Mouse (Mus musculus) CH12.LX (cell line): Measurements from ENCODE around the gene Med8. TPM values are rescaled to one million over a fixed set of nuclear protein-coding genes. Genes with fewer than 3 reads are reported as not detected.
A peak's percentile ranks its signal among the peaks of the same experiment; 100 is the strongest.

Experiments
- DNase-seq: peaks from one replicate; pipeline ENCODE4 v3.0.0-alpha.2; 2013; ENCODE audit errors: extremely low read depth
- H3K27ac ChIP-seq: 2 replicates; pipeline ENCODE4 v1.5.1; 2012; ENCODE audit warnings: low read depth, mild to moderate bottlenecking, control low read depth, moderate library complexity; ENCODE audit not compliant: insufficient read depth
- H3K27me3 ChIP-seq: replicated peaks from 2 replicates; pipeline ENCODE3; 2012; ENCODE audit warnings: inconsistent platforms
- H3K36me3 ChIP-seq, 2 experiments: replicated peaks in 1 of 2; 2 replicates each; pipeline versions ENCODE3 to v1.6.1; 2012; ENCODE audit warnings: inconsistent platforms in 1 of 2, low read length in 1 of 2, mild to moderate bottlenecking in 1 of 2, mixed read lengths in 1 of 2, moderate library complexity in 1 of 2; ENCODE audit not compliant: control insufficient read depth in 1 of 2, insufficient read depth in 1 of 2
- H3K4me1 ChIP-seq, 2 experiments: 2 replicates each; pipeline ENCODE4 v1.6.1; 2012; ENCODE audit warnings: inconsistent platforms in 1 of 2, moderate library complexity in 1 of 2; ENCODE audit not compliant: insufficient read depth in 2 of 2, control insufficient read depth in 1 of 2
- H3K4me2 ChIP-seq: 2 replicates; pipeline ENCODE4 v1.6.1; 2012; ENCODE audit warnings: low read depth, mild to moderate bottlenecking, control low read depth; ENCODE audit not compliant: poor library complexity, insufficient read depth, severe bottlenecking
- H3K4me3 ChIP-seq, 3 experiments: fragments of 150-350 bp in 1 of 3; sonication (generic) in 1 of 3; replicated peaks in 1 of 3; 2 replicates each; pipeline versions ENCODE3 to v1.5.1; 2011 to 2012; ENCODE audit warnings: low read depth in 2 of 3, low read length in 2 of 3, mild to moderate bottlenecking in 2 of 3, moderate library complexity in 2 of 3, control low read depth in 1 of 3, improper control_type of control experiment in 1 of 3, inconsistent platforms in 1 of 3, mixed read lengths in 1 of 3; ENCODE audit not compliant: poor library complexity in 1 of 3
- H3K79me2 ChIP-seq: replicated peaks from 2 replicates; pipeline ENCODE4 v1.6.1; 2012; ENCODE audit warnings: mild to moderate bottlenecking, moderate library complexity; ENCODE audit not compliant: control insufficient read depth, poor library complexity, insufficient read depth, severe bottlenecking; ENCODE audit errors: extremely low read depth
- H3K9ac ChIP-seq: 2 replicates; pipeline ENCODE4 v1.6.1; 2012; ENCODE audit warnings: low read depth, mild to moderate bottlenecking, control low read depth, moderate library complexity; ENCODE audit not compliant: insufficient read depth
- H3K9me3 ChIP-seq: replicated peaks from 2 replicates; pipeline ENCODE3; 2012; ENCODE audit warnings: low read length, inconsistent platforms, mixed read lengths
- CTCF ChIP-seq, 2 experiments: IDR thresholded peaks in 1 of 2; conservative IDR thresholded peaks in 1 of 2; 2 replicates each; pipeline ENCODE4 v1.5.1; 2011 to 2012; ENCODE audit warnings: low read depth in 2 of 2, low read length in 2 of 2, improper control_type of control experiment in 1 of 2, inconsistent platforms in 1 of 2, mild to moderate bottlenecking in 1 of 2, moderate library complexity in 1 of 2
- ETS1 ChIP-seq: conservative IDR thresholded peaks from 2 replicates; pipeline ENCODE4 v1.6.1; 2012; ENCODE audit warnings: low read depth, mild to moderate bottlenecking, inconsistent platforms, low read length, improper control_type of control experiment, moderate library complexity
- HCFC1 ChIP-seq: IDR thresholded peaks from 2 replicates; pipeline ENCODE4 v1.6.1; 2012; ENCODE audit warnings: low read depth, mild to moderate bottlenecking, inconsistent platforms, low read length, improper control_type of control experiment
- MAX ChIP-seq: IDR thresholded peaks from 2 replicates; pipeline ENCODE4 v1.6.1; 2011; ENCODE audit warnings: low read length, improper control_type of control experiment
- MEF2A ChIP-seq: IDR thresholded peaks from 2 replicates; pipeline ENCODE4 v1.6.1; 2014; ENCODE audit warnings: low read depth, mild to moderate bottlenecking, inconsistent platforms, low read length, improper control_type of control experiment, borderline replicate concordance
- POLR2AphosphoS2 ChIP-seq: IDR thresholded peaks from 2 replicates; pipeline ENCODE4 v1.6.1; 2011; ENCODE audit warnings: low read depth, low read length, improper control_type of control experiment
- RAD21 ChIP-seq: IDR thresholded peaks from 2 replicates; pipeline ENCODE4 v1.6.1; 2011; ENCODE audit warnings: low read depth, mild to moderate bottlenecking, low read length, improper control_type of control experiment, moderate library complexity
- SMC3 ChIP-seq: IDR thresholded peaks from 2 replicates; pipeline ENCODE4 v1.6.1; 2011; ENCODE audit warnings: low read depth, low read length, improper control_type of control experiment
- TBP ChIP-seq: conservative IDR thresholded peaks from 2 replicates; pipeline ENCODE4 v1.6.1; 2011; ENCODE audit warnings: low read depth, low read length, improper control_type of control experiment
- ZC3H11A ChIP-seq: IDR thresholded peaks from 2 replicates; pipeline ENCODE4 v1.6.1; 2012; ENCODE audit warnings: low read depth, mild to moderate bottlenecking, inconsistent platforms, low read length, improper control_type of control experiment
- ZKSCAN1 ChIP-seq: IDR thresholded peaks from 2 replicates; pipeline ENCODE4 v1.6.1; 2012; ENCODE audit warnings: low read depth, inconsistent platforms, low read length, improper control_type of control experiment, borderline replicate concordance
- ZMIZ1 ChIP-seq: IDR thresholded peaks from 2 replicates; pipeline ENCODE4 v1.6.1; 2012; ENCODE audit warnings: low read depth, mild to moderate bottlenecking, inconsistent platforms, low read length, improper control_type of control experiment
- dilution Hi-C: fragments of 300-500 bp; cut with MboI; formaldehyde crosslinking; loops from 2 replicates; pipeline ENCODE4 v1.14.3; 2020; ENCODE audit warnings: low sequenced_read_pairs; ENCODE audit not compliant: extremely low pct_unique_long_range_greater_than_20kb, extremely low pct_ligation_motif_present
- in situ Hi-C: fragments of 300-500 bp; cut with MboI; formaldehyde crosslinking; loops from 3 replicates; pipeline ENCODE4 v1.14.3; 2019; ENCODE audit warnings: low sequenced_read_pairs, low pct_ligation_motif_present, low pct_unique_long_range_greater_than_20kb, mixed read lengths
- polyA plus RNA-seq: library from polyadenylated mRNA; unstranded; fragments of >175 nt; gene quantifications from 2 replicates; pipeline ENCODE4 v1.2.1, GENCODE M21; 2012; ENCODE audit warnings: low read depth; ENCODE audit not compliant: insufficient read length
- total RNA-seq, 2 experiments: library from RNA; depleted of rRNA; stranded (reverse); fragments of 300-350 nt in 1 of 2; fragments of >200 nt in 1 of 2; gene quantifications; 2 replicates each; pipeline ENCODE4 v1.2.3; 2012 to 2014

Gene Med8
- total and polyA plus RNA-seq, 3 experiments: 102 to 152 (median 109) TPM

DNA sequence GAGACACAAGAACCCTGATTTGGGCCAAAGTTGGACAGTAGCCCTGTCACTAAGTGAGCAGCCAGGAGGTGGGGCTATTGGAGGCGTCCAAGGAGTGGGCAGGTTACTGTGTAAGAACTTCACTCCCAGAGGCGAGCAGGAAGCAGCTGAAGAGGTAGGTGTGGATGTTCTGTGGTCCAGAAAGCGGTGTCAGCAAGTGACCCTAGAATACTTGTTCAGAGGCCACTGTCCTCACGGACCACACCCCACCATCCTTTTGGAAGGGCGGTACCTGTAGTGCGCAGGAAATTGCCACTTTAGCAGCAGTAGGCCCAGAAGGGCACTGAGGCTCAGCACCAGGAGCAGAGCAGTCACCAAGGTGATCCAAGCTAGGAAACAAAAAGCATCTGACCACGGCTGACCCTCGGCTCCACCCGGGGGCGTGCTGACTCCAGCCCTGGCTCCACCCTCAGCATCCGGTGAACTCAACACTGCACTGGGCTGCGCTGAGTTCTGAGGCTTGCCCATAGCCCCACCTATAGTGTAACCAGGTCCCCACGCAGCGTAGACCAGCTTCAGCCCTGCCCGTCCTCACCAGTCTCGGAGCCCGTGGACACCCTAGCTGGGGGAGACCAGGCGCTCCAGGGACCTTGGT lies 36.8 kb downstream of the Med8 start:
- no peak overlapping the region for H3K4me3 ChIP-seq
- H3K27me3 ChIP-seq: peaks cover 76% of the 10 kb centered on the region
- H3K36me3 ChIP-seq: no peaks in the 10 kb centered on the region

DNA sequence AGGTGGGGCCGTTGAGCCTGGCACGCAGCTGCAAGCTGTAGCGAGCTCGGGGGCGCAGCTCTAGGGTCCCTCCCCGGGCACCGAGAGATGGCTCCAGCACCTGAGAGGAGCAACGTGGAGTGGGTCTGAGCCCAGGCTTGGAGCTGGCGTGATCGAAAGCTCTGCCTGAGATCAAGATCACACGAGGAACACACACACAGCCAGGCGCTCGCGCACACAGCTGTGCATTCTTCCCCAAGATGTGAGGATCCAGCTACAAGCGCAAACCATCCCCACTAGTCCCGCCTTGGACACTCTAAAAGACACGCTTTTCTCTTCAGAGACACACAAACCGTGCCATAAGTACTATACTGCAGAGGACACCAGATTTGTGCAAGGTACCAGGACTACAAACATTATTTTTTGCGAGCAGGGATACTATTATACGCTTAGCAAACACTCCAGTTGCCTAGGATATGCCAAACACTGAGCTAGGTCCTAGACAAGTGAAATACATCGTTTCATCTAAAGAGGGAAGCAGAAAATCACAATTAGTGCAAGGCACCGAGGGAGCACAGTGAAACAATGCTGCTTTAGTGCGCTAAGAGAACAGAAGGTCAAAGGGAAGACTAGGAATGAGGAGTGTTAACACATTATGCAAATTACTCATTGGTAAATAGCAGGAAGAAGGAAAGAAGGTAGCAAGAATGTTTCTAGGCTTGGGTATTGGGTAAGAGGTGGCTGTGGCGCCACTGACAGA lies 37.4 kb downstream of the Med8 start:
- no peak for DNase-seq
- H3K27ac ChIP-seq: no peak overlapping the region
- H3K4me1 ChIP-seq: peaks cover 0 to 6% of the 10 kb centered on the region in 2 experiments; a peak in 1 of 4 replicates
- no peak overlapping the region for H3K4me3 ChIP-seq
- no peak for TF ChIP-seq ETS1
- TF ChIP-seq ZKSCAN1: no peak
- no peak for TF ChIP-seq MAX
- TF ChIP-seq TBP: no peak
- TF ChIP-seq ZC3H11A: no peak
- TF ChIP-seq HCFC1: no peak
- TF ChIP-seq POLR2AphosphoS2: no peak
- no peaks in the 10 kb centered on the region for H3K79me2 ChIP-seq
- H3K4me2 ChIP-seq: no peak overlapping the region
- peaks cover 73% of the 10 kb centered on the region for H3K27me3 ChIP-seq
- no peaks in the 10 kb centered on the region for H3K9me3 ChIP-seq
- in situ Hi-C loops (no loop called here), dilution Hi-C loops (no loop called here)
- no peaks in the 10 kb centered on the region for H3K36me3 ChIP-seq
- no peak overlapping the region for H3K9ac ChIP-seq

More for the DNA sequence above, 36.8 kb downstream of the Med8 start:
- no peaks in the 10 kb centered on the region for H3K79me2 ChIP-seq
- TF ChIP-seq RAD21 (peak; percentile 13), MEF2A (no peak), SMC3 (peak; percentile 31), ZMIZ1 (no peak), CTCF (conservative IDR thresholded peaks at IDR 0.05 in 1 of 2, IDR thresholded peaks at IDR 0.05 in 1 of 2; ENCODE audit: low read depth in 2 of 2, low read length in 2 of 2) (peak in 1 of 2 experiments; percentile 42; a peak in 2 of 4 replicates), ZKSCAN1 (no peak)
- H3K27ac ChIP-seq: no peak overlapping the region
- peaks cover 0 to 6% of the 10 kb centered on the region in 2 experiments; a peak in 1 of 4 replicates for H3K4me1 ChIP-seq
- no peak overlapping the region for H3K4me2 ChIP-seq
- no peak for DNase-seq
- no peak overlapping the region for H3K9ac ChIP-seq
- in situ Hi-C loops (no loop called here), dilution Hi-C loops (no loop called here)
- no peaks in the 10 kb centered on the region for H3K9me3 ChIP-seq
